Mouse (Mus musculus): ENCODE results near the gene Elp4.

The Elp4 gene

GRCm38 (mm10) chr2:105669881-105670730 lies 234.3 kb downstream of the Elp4 start:
- DNase-seq (ENCODE audit: low spot score), result no peak

DNA sequence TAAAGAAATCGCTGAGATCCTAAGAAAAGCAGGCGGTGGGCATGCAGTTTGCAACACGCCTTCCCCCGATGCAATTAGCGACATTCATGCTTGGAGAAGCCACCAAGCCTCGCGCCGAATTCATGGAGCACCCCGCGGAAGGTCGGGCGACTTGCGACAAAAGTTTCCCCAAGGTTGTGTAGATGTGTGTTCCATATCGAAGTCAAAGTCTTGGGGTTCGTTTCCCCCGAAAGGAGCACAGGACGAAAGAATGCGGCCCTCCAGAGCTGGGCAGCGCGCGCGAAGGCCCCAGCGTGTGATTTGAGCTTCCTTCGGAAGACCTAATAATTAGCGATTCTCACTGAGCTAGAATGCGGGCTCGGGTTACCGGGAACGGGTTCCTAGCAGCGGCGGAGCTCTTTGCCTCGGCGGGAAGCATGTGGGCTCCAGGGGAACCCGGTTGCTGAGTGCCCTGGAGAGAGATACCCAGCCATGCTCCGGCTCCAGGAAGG lies 234.9 kb downstream of the Elp4 start:
- DNase-seq (ENCODE audit: low spot score), result no peak

DNA sequence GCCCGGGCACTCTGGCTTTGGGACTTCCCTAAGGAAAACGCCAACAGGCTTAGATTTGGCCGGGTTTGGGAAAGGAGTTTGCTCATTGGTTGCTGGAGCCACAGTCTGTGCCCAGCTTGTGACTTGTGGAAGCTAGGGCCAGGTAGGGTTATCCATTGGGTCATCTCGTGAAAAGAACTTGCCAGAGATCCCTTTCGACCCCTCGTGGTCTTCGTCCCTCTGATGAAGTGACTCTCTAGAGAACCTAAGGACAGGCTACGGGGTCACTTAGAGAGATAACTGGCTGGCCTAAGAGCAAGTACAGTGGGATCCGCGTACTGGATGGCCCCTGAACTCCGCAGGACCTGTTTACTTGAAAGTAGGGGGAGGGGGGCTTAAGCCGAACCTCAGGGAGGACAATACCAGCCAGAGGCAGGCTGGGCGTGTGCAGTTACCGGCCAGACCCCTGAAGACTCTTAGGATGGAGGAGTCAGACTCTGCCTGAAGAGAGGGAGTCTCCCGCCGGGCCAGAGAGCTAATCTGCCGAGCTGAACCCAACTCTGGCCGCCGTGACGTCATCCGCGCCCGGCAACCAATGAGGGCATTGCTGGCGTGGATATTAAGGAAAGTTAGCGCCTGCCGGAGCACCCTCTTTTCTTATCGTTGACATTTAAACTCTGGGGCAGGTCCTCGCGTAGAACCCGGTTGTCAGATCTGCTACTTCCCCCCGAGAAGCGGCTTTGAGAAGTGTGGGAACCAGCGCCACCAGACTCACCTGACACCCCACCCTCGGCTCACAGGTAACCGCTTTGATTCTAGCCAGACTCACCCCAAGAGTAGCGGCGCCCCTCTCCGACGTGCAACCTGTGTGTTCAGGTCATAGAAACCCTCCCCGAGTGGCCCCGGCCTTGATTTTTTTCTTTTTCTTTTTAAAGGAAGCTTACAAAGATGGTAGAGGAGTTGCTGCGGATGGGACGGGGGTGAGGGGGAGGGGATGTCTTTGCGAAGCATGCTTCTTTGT lies 235.8 kb downstream of the Elp4 start, which contains the start of gene Pax6:
Gene Pax6, plus strand, starts transcription at position 630 of the 1,000 bp plus-strand sequence.
- DNase-seq (ENCODE audit: low spot score), result no peak

- DNase-seq (ENCODE audit: low spot score), result no peak
Measured at GRCm38 (mm10) chr2:105667626-105667950, 236.8 kb downstream of the Elp4 start.

DNA sequence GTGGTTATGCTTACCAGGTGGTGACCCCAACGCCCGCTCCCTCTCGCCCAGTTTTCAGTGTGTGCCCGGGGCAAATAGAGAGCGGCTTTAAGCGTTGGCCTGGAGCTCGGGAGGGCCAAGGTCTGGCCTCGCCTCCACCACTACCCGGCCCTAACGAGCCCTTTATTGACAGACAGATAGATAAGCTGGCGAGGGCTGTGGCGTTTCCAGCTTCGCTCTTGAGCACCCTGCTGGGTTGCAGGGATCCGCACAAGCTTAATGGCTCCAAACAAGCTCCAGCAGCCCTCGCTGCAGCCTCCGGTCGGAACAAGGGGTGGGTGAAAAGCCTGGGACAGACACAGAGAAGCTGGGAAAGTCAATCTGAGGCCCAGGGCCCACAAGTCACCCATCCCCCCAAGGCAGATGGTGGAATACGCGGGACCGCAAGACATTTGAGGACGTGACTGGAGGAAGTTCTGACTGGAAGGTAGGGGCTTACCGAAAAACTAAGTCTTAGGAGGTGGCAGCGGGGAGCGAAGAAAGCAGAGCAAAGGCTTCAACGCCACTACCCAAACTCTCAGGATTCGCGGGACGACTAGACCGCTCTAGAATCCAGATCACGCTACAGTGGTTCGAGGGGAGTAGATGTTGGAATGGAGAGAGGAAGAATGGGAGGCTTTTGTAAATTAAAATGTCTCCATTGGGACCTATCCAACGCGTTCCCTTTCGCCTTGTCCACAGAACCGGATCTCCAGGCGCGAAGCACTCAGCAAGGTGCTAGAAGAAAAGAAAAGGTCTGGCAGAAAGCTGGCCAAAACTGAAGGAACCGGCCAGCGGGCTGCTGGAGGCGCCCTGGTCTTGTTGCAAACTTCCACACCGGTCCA lies 237.4 kb downstream of the Elp4 start:
- no peak for DNase-seq (ENCODE audit: low spot score)

GRCm38 (mm10) chr2:105666331-105666730 lies 238.0 kb downstream of the Elp4 start:
- DNase-seq (ENCODE audit: low spot score), result no peak

GRCm38 (mm10) chr2:105665491-105666250 lies 238.7 kb downstream of the Elp4 start:
- no peak for DNase-seq (ENCODE audit: low spot score)

- no peak for DNase-seq (ENCODE audit: low spot score)
Measured at GRCm38 (mm10) chr2:105664996-105665395, 239.4 kb downstream of the Elp4 start.

- no peak for DNase-seq (ENCODE audit: low spot score)
Measured at GRCm38 (mm10) chr2:105663101-105663511, 241.3 kb downstream of the Elp4 start.

GRCm38 (mm10) chr2:105662606-105663005 lies 241.8 kb downstream of the Elp4 start:
- DNase-seq (ENCODE audit: low spot score), result no peak

GRCm38 (mm10) chr2:105662121-105662520 lies 242.2 kb downstream of the Elp4 start:
- no peak for DNase-seq (ENCODE audit: low spot score)

GRCm38 (mm10) chr2:105661623-105662066 lies 242.7 kb downstream of the Elp4 start:
- no peak for DNase-seq (ENCODE audit: low spot score)

GRCm38 (mm10) chr2:105660874-105661622 lies 243.3 kb downstream of the Elp4 start:
- DNase-seq (ENCODE audit: low spot score), result no peak

DNA sequence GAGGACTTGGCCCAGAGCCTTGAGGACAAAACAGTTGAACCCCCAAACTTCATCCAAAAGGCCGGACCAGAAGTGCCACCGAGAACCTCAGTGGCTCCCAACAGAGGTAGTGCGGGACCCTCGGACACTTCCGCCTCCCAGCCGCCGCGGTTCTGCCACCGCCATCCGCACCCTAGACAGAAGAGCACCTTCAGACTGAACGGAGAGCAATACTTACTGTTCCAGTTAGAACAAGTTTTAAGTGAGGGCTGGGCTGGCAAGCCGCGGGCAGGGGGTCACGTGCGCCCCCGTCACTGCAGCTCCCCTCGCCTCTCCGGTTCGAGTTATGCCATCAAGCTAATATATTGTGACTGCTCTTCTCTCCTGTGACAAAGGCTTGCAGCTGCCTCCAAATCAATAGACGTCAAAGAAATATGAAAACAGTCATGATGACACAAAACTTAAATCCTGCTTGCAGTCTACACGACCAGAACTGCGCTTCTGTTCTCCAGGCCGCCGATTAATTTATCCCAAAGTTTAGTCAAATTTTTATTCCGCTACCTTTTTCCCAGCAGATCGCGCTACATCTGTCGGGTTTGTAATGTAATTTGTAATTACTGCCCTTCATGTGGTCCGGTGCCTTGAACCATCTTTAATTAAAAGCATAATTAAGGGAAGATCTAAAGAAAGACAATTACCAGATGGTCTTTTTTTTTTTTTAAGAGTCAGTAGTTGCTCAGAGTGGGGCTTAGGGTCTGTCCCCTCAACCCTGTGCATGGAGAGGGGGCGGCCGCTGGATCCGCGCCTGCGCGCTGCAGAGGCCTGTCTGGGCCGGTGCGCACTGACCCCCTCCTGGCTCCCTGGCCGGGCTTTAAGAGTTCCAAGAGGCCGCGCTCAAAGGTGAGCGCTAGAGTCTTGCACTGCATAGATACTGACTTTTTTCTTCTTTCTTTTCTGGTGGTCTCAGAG lies 244.2 kb downstream of the Elp4 start:
- DNase-seq (ENCODE audit: low spot score), result no peak

- no peak for DNase-seq (ENCODE audit: low spot score)
Measured at GRCm38 (mm10) chr2:105659350-105659749, 245.0 kb downstream of the Elp4 start.

DNA sequence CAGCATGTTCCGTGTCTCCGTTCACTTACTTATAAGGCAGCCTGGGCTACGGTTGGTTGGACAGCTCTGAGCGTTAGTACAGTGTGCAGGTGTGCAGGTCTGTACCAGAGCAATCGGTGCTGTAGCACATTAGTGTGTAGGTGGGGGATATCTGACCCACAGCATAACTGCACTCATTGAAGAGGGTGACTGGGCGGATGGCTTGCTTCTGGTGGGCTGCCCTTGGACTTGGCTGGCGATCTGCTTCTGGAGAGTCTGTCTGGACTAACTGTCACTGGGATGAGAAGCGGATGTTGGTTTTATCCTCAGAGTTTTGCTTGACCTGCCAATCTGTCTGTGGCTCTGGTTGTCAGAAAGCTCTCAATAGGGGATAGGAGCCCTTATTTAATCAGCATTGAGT lies 247.9 kb downstream of the Elp4 start:
- no peak for DNase-seq (ENCODE audit: low spot score)

Measured in testis, postnatal 10 days (tissue).